Mouse (Mus musculus): ENCODE measurements around the gene Olfr31. TPM values are rescaled to one million over a fixed set of nuclear protein-coding genes. Genes with fewer than 3 reads are reported as not detected.

Gene Olfr31
- polyA plus RNA-seq, 1 experiment from 2014 or later, result not detected

GRCm38 (mm10) chr14:14349485-14350262 is 27.0 kb downstream of the Olfr31 start:
- H3K27ac ChIP-seq, result no peak overlapping the region
- 96% methylated on average over 20 of the region's 20 CpGs for WGBS
- H3K4me1 ChIP-seq, result peaks cover 4% of the 10 kb centered on the region; the same call in 1 of the 2 replicates
- H3K27me3 ChIP-seq, result no peaks in the 10 kb centered on the region
- H3K4me2 ChIP-seq, result no peak overlapping the region
- ATAC-seq (ENCODE audit: insufficient number of reproducible peaks, low FRiP score, low TSS enrichment, low read depth), result no peak
- no peak overlapping the region for H3K9ac ChIP-seq
- no peak overlapping the region for H3K4me3 ChIP-seq
- 0 out of 2 replicates have a peak, but pooled peaks cover 9% of the 10 kb centered on the region for H3K36me3 ChIP-seq
- peaks cover 36% of the 10 kb centered on the region for H3K9me3 ChIP-seq

GRCm38 (mm10) chr14:14350263-14351147 is 27.9 kb downstream of the Olfr31 start:
- 0 out of 2 replicates have a peak, but pooled peaks cover 9% of the 10 kb centered on the region for H3K36me3 ChIP-seq
- no peak overlapping the region for H3K4me3 ChIP-seq
- no peak for ATAC-seq (ENCODE audit: insufficient number of reproducible peaks, low FRiP score, low TSS enrichment, low read depth)
- no peak overlapping the region for H3K4me2 ChIP-seq
- H3K9ac ChIP-seq, result no peak overlapping the region
- peaks cover 36% of the 10 kb centered on the region for H3K9me3 ChIP-seq
- 98% methylated on average over 29 of the region's 29 CpGs for WGBS
- no peaks in the 10 kb centered on the region for H3K27me3 ChIP-seq
- H3K27ac ChIP-seq, result no peak overlapping the region
- H3K4me1 ChIP-seq, result peaks cover 4% of the 10 kb centered on the region; the same call in 1 of the 2 replicates

DNA sequence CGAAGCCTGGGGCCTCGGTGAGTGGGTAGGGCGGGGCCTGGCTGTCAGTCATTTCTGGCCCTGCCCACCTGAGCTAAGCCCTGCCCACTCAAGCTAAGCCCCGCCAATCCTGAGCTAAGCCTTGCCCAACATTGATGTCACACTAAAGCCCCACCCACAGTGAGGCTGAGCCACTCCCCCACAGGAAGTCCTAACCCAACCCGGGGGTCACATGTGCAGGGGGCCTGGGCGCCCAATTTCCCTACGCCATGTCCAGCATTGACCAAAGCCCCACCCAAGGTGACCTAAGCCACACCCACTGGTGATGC is 28.5 kb downstream of the Olfr31 start:
- WGBS, result 96% methylated on average over 7 of the region's 7 CpGs
- Histone ChIP-seq H3K4me1 (peaks cover 4% of the 10 kb centered on the region; the same call in 1 of the 2 replicates), H3K4me3 (no peak overlapping the region), H3K4me2 (no peak overlapping the region), H3K9me3 (peaks cover 36% of the 10 kb centered on the region), H3K36me3 (0 out of 2 replicates have a peak, but pooled peaks cover 9% of the 10 kb centered on the region), H3K27me3 (no peaks in the 10 kb centered on the region), H3K9ac (no peak overlapping the region), H3K27ac (no peak overlapping the region)
- ATAC-seq (ENCODE audit: insufficient number of reproducible peaks, low FRiP score, low TSS enrichment, low read depth), result no peak

DNA sequence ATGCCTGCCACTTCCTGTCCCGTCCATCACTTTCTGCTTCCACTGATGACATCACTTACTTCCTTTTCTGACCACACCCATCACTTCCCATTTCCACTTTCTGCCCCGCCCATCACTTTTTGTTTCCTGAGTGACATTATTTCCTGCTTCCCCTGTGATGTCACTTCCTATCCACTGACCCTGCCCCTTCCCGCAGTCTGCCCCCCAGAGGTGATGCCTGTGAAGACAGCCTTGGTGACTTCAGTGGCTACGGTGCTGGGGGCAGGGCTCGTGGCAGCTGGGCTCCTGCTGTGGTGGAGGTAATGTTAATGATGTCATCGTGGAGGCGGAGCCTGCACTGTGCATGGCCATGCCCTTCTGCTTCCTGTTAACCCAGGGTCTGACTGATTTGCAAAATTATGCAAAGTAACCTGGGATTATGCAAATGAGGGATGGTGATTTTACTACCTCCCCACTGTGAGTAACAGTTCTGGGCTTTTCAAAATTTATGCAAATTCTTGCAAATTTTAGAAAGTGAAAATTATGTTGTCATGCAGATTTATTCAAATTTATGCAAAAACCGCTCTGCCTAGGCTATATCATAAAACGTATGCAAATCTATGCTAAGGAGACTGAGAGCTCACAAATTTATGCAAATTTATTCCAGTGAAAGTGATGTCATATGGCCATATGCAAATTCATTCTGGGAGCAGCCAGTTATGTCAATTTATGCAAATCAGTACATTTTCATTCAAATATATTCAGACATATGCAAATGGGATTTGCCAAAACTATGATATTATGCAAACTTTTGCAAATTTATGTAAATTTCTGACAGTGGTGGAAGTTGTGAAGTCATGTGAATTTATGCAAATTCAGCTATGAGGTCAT is 29.3 kb downstream of the Olfr31 start:
- Histone ChIP-seq H3K9me3 (peaks cover 36% of the 10 kb centered on the region), H3K27ac (no peak overlapping the region), H3K27me3 (no peaks in the 10 kb centered on the region), H3K36me3 (0 out of 2 replicates have a peak, but pooled peaks cover 9% of the 10 kb centered on the region), H3K4me3 (no peak overlapping the region), H3K4me2 (no peak overlapping the region), H3K4me1 (no peaks in the 10 kb centered on the region), H3K9ac (no peak overlapping the region)
- ATAC-seq (ENCODE audit: insufficient number of reproducible peaks, low FRiP score, low TSS enrichment, low read depth), result no peak
- 96% methylated on average over 9 of the region's 9 CpGs for WGBS

DNA sequence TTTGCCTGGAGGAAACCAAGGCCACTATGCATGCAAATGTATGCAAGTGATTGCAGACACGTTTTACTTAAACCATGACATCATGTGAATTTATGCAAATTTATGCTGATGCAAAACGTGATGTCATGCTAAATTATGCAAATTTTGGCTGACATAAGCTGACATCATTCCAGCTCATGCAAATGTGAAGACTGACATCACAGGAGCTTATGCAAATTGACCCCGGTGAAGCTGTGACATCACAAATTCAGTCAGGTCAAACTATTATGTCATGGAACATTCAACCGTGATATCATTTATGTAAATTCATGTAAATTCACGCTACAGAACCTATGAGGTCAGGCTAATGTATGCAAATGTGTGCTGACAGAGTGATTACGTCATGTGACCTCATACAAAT is 30.0 kb downstream of the Olfr31 start:
- Histone ChIP-seq H3K9ac (no peak overlapping the region), H3K4me2 (no peak overlapping the region), H3K27me3 (no peaks in the 10 kb centered on the region), H3K4me3 (no peak overlapping the region), H3K27ac (no peak overlapping the region), H3K9me3 (peaks cover 29% of the 10 kb centered on the region), H3K4me1 (no peaks in the 10 kb centered on the region), H3K36me3 (0 out of 2 replicates have a peak, but pooled peaks cover 9% of the 10 kb centered on the region)
- WGBS, result 84% methylated on average over 6 of the region's 6 CpGs
- ATAC-seq (ENCODE audit: insufficient number of reproducible peaks, low FRiP score, low TSS enrichment, low read depth), result no peak

- Histone ChIP-seq H3K4me3 (no peak overlapping the region), H3K36me3 (0 out of 2 replicates have a peak, but pooled peaks cover 9% of the 10 kb centered on the region), H3K27me3 (no peaks in the 10 kb centered on the region), H3K4me2 (no peak overlapping the region), H3K9ac (no peak overlapping the region), H3K4me1 (no peaks in the 10 kb centered on the region), H3K9me3 (peaks cover 23% of the 10 kb centered on the region), H3K27ac (no peak overlapping the region)
- WGBS, result 97% methylated on average over 7 of the region's 7 CpGs
- no peak for ATAC-seq (ENCODE audit: insufficient number of reproducible peaks, low FRiP score, low TSS enrichment, low read depth)
Measured at GRCm38 (mm10) chr14:14353081-14353732, 30.6 kb downstream of the Olfr31 start.

- no peak overlapping the region for H3K4me2 ChIP-seq
- H3K9me3 ChIP-seq, result peaks cover 16% of the 10 kb centered on the region
- ATAC-seq (ENCODE audit: insufficient number of reproducible peaks, low FRiP score, low TSS enrichment, low read depth), result no peak
- H3K9ac ChIP-seq, result no peak overlapping the region
- H3K27ac ChIP-seq, result no peak overlapping the region
- no peaks in the 10 kb centered on the region for H3K27me3 ChIP-seq
- WGBS, result 93% methylated on average over 8 of the region's 8 CpGs
- H3K4me1 ChIP-seq, result no peaks in the 10 kb centered on the region
- H3K4me3 ChIP-seq, result no peak overlapping the region
- H3K36me3 ChIP-seq, result 0 out of 2 replicates have a peak, but pooled peaks cover 7% of the 10 kb centered on the region
Measured at GRCm38 (mm10) chr14:14353740-14354510, 31.3 kb downstream of the Olfr31 start.

GRCm38 (mm10) chr14:14354511-14355359 is 32.1 kb downstream of the Olfr31 start:
- Histone ChIP-seq H3K36me3 (0 out of 2 replicates have a peak, but pooled peaks cover 5% of the 10 kb centered on the region), H3K27me3 (no peaks in the 10 kb centered on the region), H3K4me2 (no peak overlapping the region), H3K4me1 (no peaks in the 10 kb centered on the region), H3K4me3 (no peak overlapping the region), H3K9ac (no peak overlapping the region), H3K9me3 (peaks cover 9% of the 10 kb centered on the region), H3K27ac (no peak overlapping the region)
- WGBS, result 94% methylated on average over 13 of the region's 13 CpGs
- ATAC-seq (ENCODE audit: insufficient number of reproducible peaks, low FRiP score, low TSS enrichment, low read depth), result no peak

GRCm38 (mm10) chr14:14355360-14355646 is 32.7 kb downstream of the Olfr31 start:
- WGBS, result 88% methylated on average over 8 of the region's 8 CpGs

More at GRCm38 (mm10) chr14:14355360-14355646, 32.7 kb downstream of the Olfr31 start:
- Histone ChIP-seq H3K27ac (no peak overlapping the region), H3K4me2 (no peak overlapping the region), H3K9me3 (peaks cover 9% of the 10 kb centered on the region), H3K36me3 (0 out of 2 replicates have a peak, but pooled peaks cover 2% of the 10 kb centered on the region), H3K4me1 (no peaks in the 10 kb centered on the region), H3K4me3 (no peak overlapping the region), H3K9ac (no peak overlapping the region), H3K27me3 (no peaks in the 10 kb centered on the region)
- ATAC-seq (ENCODE audit: insufficient number of reproducible peaks, low FRiP score, low TSS enrichment, low read depth), result no peak

Data from limb, embryonic 15.5 days (tissue).